Mouse (Mus musculus) forebrain, embryonic 10.5 days (tissue): ENCODE data around the gene Notch4. TPM values are rescaled to one million over a fixed set of nuclear protein-coding genes. Genes with fewer than 3 reads are reported as not detected.
A peak's percentile ranks its signal among the peaks of the same experiment; 100 is the strongest.

Experiments
- DNase-seq: peaks from one replicate; pipeline ENCODE4 v3.0.0-alpha.2; 2017; ENCODE audit warnings: low spot score; ENCODE audit errors: extremely low spot score
- H3K27ac ChIP-seq: fragments of 300-500 bp; sonication (generic); 2 replicates; pipeline ENCODE4 v1.5.1; 2016; ENCODE audit warnings: mild to moderate bottlenecking
- H3K27me3 ChIP-seq: fragments of 300-500 bp; sonication (generic); 2 replicates; pipeline ENCODE4 v1.6.1; 2016; ENCODE audit warnings: mild to moderate bottlenecking; ENCODE audit not compliant: poor library complexity, severe bottlenecking
- H3K36me3 ChIP-seq: fragments of 300-500 bp; sonication (generic); replicated peaks from 2 replicates; pipeline ENCODE4 v1.6.1; 2016; ENCODE audit warnings: mild to moderate bottlenecking, moderate library complexity
- H3K4me1 ChIP-seq: fragments of 300-500 bp; sonication (generic); 2 replicates; pipeline ENCODE4 v1.6.1; 2016
- H3K4me3 ChIP-seq: fragments of 300-500 bp; sonication (generic); 2 replicates; pipeline ENCODE4 v1.5.1; 2016; ENCODE audit warnings: mild to moderate bottlenecking, moderate library complexity
- H3K9me3 ChIP-seq: fragments of 300-500 bp; sonication (generic); 2 replicates; pipeline ENCODE4 v1.6.1; 2016; ENCODE audit warnings: mild to moderate bottlenecking, moderate library complexity
- WGBS: fragments of 180-500 bp; shearing (Covaris S2); methylation state at CpG from one replicate; pipeline ENCODE4 v1.1.7; 2016; 5-methylcytosine and 5-hydroxymethylcytosine counted together
- polyA plus RNA-seq: library from polyadenylated mRNA; unstranded; fragments of >200 nt; fragmentation: Nextera tagmentation; extraction: Ambion mirVana; gene quantifications from 2 replicates; pipeline ENCODE4 v1.2.1, GENCODE M21; 2016

The Notch4 gene
- polyA plus RNA-seq, 1 experiment from 2014 or later, result 6.1 TPM

DNA sequence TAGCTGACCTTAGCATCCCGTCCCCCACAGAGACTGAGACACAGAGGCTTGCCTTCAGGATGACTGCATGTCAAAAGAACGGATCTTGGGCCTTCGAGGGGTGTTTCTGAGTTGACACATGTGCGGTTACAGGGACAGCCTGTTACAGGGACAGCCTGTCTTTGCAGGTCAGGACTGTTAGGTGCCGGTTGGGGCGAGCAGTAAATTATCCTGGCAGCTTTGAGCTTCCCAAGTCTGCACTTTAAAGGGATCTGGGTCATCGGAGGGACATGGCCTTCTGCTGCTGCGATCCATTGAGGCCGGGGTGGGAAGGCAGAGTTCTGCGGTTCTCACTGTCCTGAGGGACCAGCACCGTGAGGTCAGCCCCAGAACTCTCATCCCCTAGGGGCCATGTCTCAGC, 6.7 kb upstream of the Notch4 start:
- WGBS, result 85% methylated on average over 11 of the region's 11 CpGs
- no peak for DNase-seq
- Histone ChIP-seq H3K4me1 (peaks cover 7% of the 10 kb centered on the region), H3K9me3 (no peaks in the 10 kb centered on the region), H3K36me3 (no peaks in the 10 kb centered on the region), H3K27ac (no peak overlapping the region), H3K4me3 (no peak overlapping the region), H3K27me3 (no peaks in the 10 kb centered on the region; the same call in 1 of the 2 replicates)

DNA sequence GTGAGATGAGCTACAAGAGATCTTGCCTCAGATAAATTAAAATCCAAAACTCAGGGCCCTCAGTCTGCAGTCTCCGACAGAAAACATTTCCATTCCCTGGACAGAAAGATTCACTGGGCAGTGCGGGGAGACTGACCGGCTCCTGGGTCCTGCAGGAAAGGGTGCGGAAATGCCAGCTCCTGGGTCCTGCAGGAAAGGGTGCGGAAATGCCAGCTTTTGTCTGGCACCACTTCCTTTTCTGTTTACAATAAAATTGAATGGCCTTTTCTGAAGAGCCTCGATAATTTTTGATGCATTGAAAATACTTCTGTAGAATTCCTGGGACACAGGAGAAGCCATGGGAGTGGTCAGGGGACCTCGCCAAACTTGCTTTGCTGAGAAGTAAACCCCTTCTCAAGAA, 5.0 kb upstream of the Notch4 start:
- Histone ChIP-seq H3K27ac (no peak overlapping the region), H3K4me1 (peaks cover 14% of the 10 kb centered on the region), H3K36me3 (no peaks in the 10 kb centered on the region), H3K9me3 (no peaks in the 10 kb centered on the region), H3K4me3 (no peak overlapping the region), H3K27me3 (peaks cover 3% of the 10 kb centered on the region; the same call in 1 of the 2 replicates)
- WGBS, result 90% methylated on average over 7 of the region's 7 CpGs
- DNase-seq, result no peak

GRCm38 (mm10) chr17:34559895-34560294, 4.2 kb upstream of the Notch4 start:
- peaks cover 22% of the 10 kb centered on the region for H3K4me1 ChIP-seq
- DNase-seq, result no peak
- no peaks in the 10 kb centered on the region for H3K9me3 ChIP-seq
- H3K4me3 ChIP-seq, result no peak overlapping the region
- H3K27ac ChIP-seq, result no peak overlapping the region
- no peaks in the 10 kb centered on the region for H3K36me3 ChIP-seq
- WGBS, result 28% methylated on average over 15 of the region's 15 CpGs
- peaks cover 4% of the 10 kb centered on the region; the same call in 1 of the 2 replicates for H3K27me3 ChIP-seq

DNA sequence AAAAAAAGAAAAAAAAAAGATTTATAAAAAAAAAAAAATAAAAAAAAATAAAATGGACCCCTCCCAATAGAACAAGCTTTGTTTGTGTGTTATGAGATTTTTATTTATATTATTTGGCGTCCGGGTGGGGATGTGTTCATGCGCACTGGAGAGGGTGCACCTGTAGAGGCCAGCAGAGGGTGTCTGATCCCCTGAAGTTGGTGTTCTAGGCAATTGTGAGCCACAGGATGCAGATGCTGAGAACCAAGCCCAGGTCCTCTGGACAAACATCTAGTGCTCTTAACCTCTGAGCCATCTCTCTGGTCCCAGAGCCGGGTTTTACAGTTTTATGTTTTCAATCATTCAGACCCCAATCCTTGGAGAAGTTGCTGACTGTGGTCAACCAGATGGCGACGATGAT, 3.6 kb upstream of the Notch4 start:
- Histone ChIP-seq H3K36me3 (no peaks in the 10 kb centered on the region), H3K4me3 (no peak overlapping the region), H3K27ac (no peak overlapping the region), H3K4me1 (peaks cover 27% of the 10 kb centered on the region), H3K27me3 (peaks cover 7% of the 10 kb centered on the region; the same call in 1 of the 2 replicates), H3K9me3 (no peaks in the 10 kb centered on the region)
- 88% methylated on average over 6 of the region's 6 CpGs for WGBS
- DNase-seq, result no peak

DNA sequence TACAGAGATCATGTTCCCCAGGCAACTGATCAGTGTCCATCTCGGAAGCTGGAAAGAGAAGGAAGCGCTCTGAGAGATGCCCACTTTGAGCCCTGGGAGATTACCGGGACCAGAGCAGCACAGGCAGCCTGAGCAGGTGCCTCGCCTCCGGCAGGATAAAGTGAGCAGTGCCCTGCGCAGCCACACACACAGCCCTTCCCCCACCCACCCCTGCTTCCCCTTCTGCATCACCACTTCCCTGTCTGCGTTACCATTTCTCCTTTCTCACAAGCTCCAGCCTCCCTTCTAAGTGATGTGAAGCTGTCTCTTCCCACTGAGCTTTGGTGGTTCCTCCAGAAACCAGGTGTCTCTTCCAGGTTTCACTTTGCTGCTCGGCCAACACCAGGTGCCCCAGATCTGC, 2.9 kb upstream of the Notch4 start:
- DNase-seq, result no peak
- Histone ChIP-seq H3K4me1 (peaks cover 27% of the 10 kb centered on the region), H3K4me3 (no peak overlapping the region; the same call in 1 of the 2 replicates), H3K9me3 (0 out of 2 replicates have a peak, but pooled peaks cover 3% of the 10 kb centered on the region), H3K36me3 (no peaks in the 10 kb centered on the region), H3K27ac (peak overlapping the region; percentile 20; the same call in 1 of the 2 replicates), H3K27me3 (peaks cover 7% of the 10 kb centered on the region; the same call in 1 of the 2 replicates)
- WGBS, result 40% methylated on average over 8 of the region's 8 CpGs

DNA sequence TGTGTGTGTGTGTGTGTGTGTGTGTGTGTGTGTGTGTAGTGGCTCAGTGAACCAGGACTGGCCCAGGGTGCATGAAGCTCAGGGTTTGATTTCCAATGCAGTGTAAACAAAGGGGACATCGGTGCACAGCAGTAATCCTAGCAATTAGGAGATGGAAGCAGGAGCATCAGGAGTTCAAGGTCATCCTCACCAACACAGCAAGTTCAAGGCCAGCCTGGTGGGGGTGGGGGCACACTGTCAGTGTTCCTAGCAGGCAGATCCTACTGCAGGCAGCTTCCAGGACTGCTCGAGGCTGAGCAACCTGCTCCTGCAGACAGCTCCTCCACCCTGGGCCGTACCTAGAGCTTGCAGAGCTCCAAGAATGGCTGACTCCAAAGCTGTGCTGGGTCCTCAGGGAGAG, 1.5 kb upstream of the Notch4 start:
- 72% methylated on average over 3 of the region's 3 CpGs for WGBS
- peaks cover 10% of the 10 kb centered on the region; the same call in 1 of the 2 replicates for H3K27me3 ChIP-seq
- H3K36me3 ChIP-seq, result no peaks in the 10 kb centered on the region
- H3K4me1 ChIP-seq, result peaks cover 27% of the 10 kb centered on the region
- 0 out of 2 replicates have a peak, but pooled peaks cover 3% of the 10 kb centered on the region for H3K9me3 ChIP-seq
- no peak overlapping the region for H3K27ac ChIP-seq
- DNase-seq, result no peak
- H3K4me3 ChIP-seq, result no peak overlapping the region

DNA sequence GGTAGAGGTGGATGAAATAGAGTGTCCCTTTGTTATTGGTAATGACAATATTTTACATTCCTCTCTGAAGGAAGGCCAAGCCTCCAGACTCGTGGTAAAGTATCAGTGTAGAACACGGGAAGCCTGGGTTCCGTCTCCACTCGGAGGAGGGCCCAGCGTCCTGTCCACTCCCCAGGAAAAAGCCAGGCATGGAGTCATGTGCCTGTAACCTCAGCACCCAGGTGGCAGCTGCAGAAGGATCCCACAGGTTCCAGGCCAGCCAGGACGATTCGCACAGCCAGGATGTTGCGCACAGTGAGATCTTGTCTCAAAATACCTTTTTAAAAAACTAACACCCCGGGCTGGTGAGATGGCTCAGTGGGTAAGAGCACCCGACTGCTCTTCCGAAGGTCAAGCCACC, 714 bp upstream of the Notch4 start:
- Histone ChIP-seq H3K4me3 (no peak overlapping the region), H3K4me1 (peaks cover 27% of the 10 kb centered on the region), H3K27me3 (peaks cover 10% of the 10 kb centered on the region; the same call in 1 of the 2 replicates), H3K36me3 (no peaks in the 10 kb centered on the region), H3K27ac (no peak overlapping the region), H3K9me3 (0 out of 2 replicates have a peak, but pooled peaks cover 3% of the 10 kb centered on the region)
- DNase-seq, result no peak
- 83% methylated on average over 11 of the region's 11 CpGs for WGBS

GRCm38 (mm10) chr17:34564796-34565195, 728 bp downstream of the Notch4 start:
- Histone ChIP-seq H3K9me3 (0 out of 2 replicates have a peak, but pooled peaks cover 3% of the 10 kb centered on the region), H3K27ac (peak overlapping the region; percentile 68), H3K4me3 (peak overlapping the region; percentile 5; the same call in 1 of the 2 replicates), H3K36me3 (no peaks in the 10 kb centered on the region), H3K4me1 (peaks cover 27% of the 10 kb centered on the region), H3K27me3 (peaks cover 10% of the 10 kb centered on the region; the same call in 1 of the 2 replicates)
- DNase-seq, result no peak
- 50% methylated on average over 3 of the region's 3 CpGs for WGBS

GRCm38 (mm10) chr17:34567311-34567710, 3.2 kb downstream of the Notch4 start:
- Histone ChIP-seq H3K4me1 (peaks cover 28% of the 10 kb centered on the region), H3K27ac (no peak overlapping the region), H3K36me3 (no peaks in the 10 kb centered on the region), H3K4me3 (no peak overlapping the region), H3K9me3 (peaks cover 3% of the 10 kb centered on the region; the same call in 1 of the 2 replicates), H3K27me3 (0 out of 2 replicates have a peak, but pooled peaks cover 10% of the 10 kb centered on the region)
- no peak for DNase-seq
- WGBS, result 71% methylated on average over 9 of the region's 9 CpGs

- 0 out of 2 replicates have a peak, but pooled peaks cover 8% of the 10 kb centered on the region for H3K27me3 ChIP-seq
- DNase-seq, result no peak
- no peak overlapping the region for H3K27ac ChIP-seq
- peaks cover 3% of the 10 kb centered on the region; the same call in 1 of the 2 replicates for H3K9me3 ChIP-seq
- peaks cover 30% of the 10 kb centered on the region for H3K4me1 ChIP-seq
- no peaks in the 10 kb centered on the region for H3K36me3 ChIP-seq
- no peak overlapping the region for H3K4me3 ChIP-seq
- WGBS, result 83% methylated on average over 13 of the region's 13 CpGs
Observed at GRCm38 (mm10) chr17:34568421-34568820, 4.4 kb downstream of the Notch4 start.

- peaks cover 19% of the 10 kb centered on the region for H3K4me1 ChIP-seq
- H3K9me3 ChIP-seq, result peaks cover 3% of the 10 kb centered on the region; the same call in 1 of the 2 replicates
- 0 out of 2 replicates have a peak, but pooled peaks cover 6% of the 10 kb centered on the region for H3K27me3 ChIP-seq
- no peak overlapping the region for H3K4me3 ChIP-seq
- no peak for DNase-seq
- H3K27ac ChIP-seq, result no peak overlapping the region
- 72% methylated on average over 4 of the region's 4 CpGs for WGBS
- H3K36me3 ChIP-seq, result no peaks in the 10 kb centered on the region
Observed at GRCm38 (mm10) chr17:34569919-34570318, 5.9 kb downstream of the Notch4 start.

DNA sequence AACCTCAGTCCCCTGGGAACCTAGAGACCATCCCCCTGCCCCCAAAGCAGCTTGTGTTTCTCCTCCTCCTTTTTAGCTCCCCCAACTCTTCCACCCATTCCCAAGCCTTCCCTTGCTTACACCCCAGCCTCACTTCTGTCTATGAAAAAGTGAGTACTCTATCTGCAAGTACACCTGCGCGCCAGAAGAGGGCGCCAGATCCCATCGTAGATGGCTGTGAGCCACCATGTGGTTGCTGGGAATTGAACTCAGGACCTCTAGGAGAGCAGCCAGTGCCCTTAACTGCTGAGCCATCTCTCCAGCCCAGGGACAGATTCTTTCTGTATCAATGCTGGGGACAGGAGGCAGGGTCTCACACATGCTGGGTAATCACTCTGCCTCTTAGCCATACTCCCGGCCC, 7.8 kb downstream of the Notch4 start:
- Histone ChIP-seq H3K27ac (no peak overlapping the region), H3K27me3 (0 out of 2 replicates have a peak, but pooled peaks cover 3% of the 10 kb centered on the region), H3K36me3 (no peaks in the 10 kb centered on the region), H3K4me1 (peaks cover 13% of the 10 kb centered on the region), H3K9me3 (no peaks in the 10 kb centered on the region; the same call in 1 of the 2 replicates), H3K4me3 (no peak overlapping the region)
- 12% methylated on average over 5 of the region's 5 CpGs for WGBS
- no peak for DNase-seq

DNA sequence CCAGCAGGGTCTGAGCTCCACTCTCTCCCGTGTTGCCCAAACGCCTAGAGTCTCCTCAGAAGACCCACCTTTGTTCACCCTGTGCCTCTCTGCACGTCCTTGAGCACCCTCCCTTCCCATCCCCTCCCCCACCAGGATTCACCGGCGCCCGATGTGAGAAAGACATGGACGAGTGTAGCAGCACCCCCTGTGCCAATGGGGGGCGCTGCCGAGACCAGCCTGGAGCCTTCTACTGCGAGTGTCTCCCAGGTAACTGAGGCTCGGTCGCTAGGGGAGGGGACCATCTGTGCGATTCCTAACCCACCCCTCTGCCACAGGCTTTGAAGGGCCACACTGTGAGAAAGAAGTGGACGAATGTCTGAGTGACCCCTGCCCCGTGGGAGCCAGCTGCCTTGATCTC, 8.3 kb downstream of the Notch4 start:
- Histone ChIP-seq H3K27ac (peak overlapping the region; percentile 61), H3K36me3 (no peaks in the 10 kb centered on the region), H3K4me3 (no peak overlapping the region), H3K27me3 (no peaks in the 10 kb centered on the region), H3K4me1 (peaks cover 13% of the 10 kb centered on the region), H3K9me3 (no peaks in the 10 kb centered on the region; the same call in 1 of the 2 replicates)
- no peak for DNase-seq
- WGBS, result 9% methylated on average over 15 of the region's 15 CpGs
